8 mouse cellular contexts compared by ENCODE assay signal in genomic region chr2:125505006-125505745, GRCm38 (mm10). TPM values are rescaled to one million over a fixed set of nuclear protein-coding genes. Genes with fewer than 3 reads are reported as not detected.
A peak's percentile ranks its signal among the peaks of the same experiment; 100 is the strongest.
DNase-seq lines count a peak whose midpoint lies in the region; ATAC-seq and TF ChIP-seq lines count a peak whose summit lies in the region.

Gm9913 (plus strand) TSS chr2:125505089.

- H3K9me3 ChIP-seq in hindbrain, embryonic 13.5 days: no peaks in the 10 kb centered on the region
- no peaks in the 10 kb centered on the region for H3K9me3 ChIP-seq in liver, embryonic 12.5 days (replicated peaks)
- H3K9me3 ChIP-seq in neural tube, embryonic 11.5 days (ENCODE audit: control insufficient read depth, low read length): no peaks in the 10 kb centered on the region

- H3K9ac ChIP-seq in hindbrain, embryonic 13.5 days: peak within 1 kb of the TSS; percentile 85
- H3K9ac ChIP-seq in liver, embryonic 12.5 days: peak within 1 kb of the TSS; percentile 31; the same call in 1 of the 2 replicates
- peak within 1 kb of the TSS; percentile 68 for H3K9ac ChIP-seq in neural tube, embryonic 11.5 days (ENCODE audit: low read length)

- no peaks in the 10 kb centered on the region for H3K36me3 ChIP-seq in hindbrain, embryonic 13.5 days
- H3K36me3 ChIP-seq in liver, embryonic 12.5 days: no peaks in the 10 kb centered on the region
- H3K36me3 ChIP-seq in neural tube, embryonic 11.5 days (ENCODE audit: control insufficient read depth, insufficient read depth, low read length): no peaks in the 10 kb centered on the region

- ATAC-seq in hindbrain, embryonic 13.5 days (ENCODE audit: low FRiP score): peak; percentile 66
- ATAC-seq in liver, embryonic 12.5 days: 0 out of 2 replicates have a peak, but pooled peaks have one; percentile 10
- ATAC-seq in neural tube, embryonic 11.5 days (ENCODE audit: insufficient read depth, low FRiP score, low TSS enrichment): peak; percentile 73
- ATAC-seq in monocyte, adult 5-6 weeks (replicated peaks; ENCODE audit: insufficient number of reproducible peaks, low FRiP score, low TSS enrichment, poor library complexity, severe bottlenecking): no peak

- intact Hi-C loops in gastrocnemius, adult 2 months (cut with DNase I): no loop called here

- peak within 1 kb of the TSS; percentile 98 for H3K4me2 ChIP-seq in hindbrain, embryonic 13.5 days
- peak within 1 kb of the TSS; percentile 62 for H3K4me2 ChIP-seq in liver, embryonic 12.5 days
- peak within 1 kb of the TSS; percentile 97 for H3K4me2 ChIP-seq in neural tube, embryonic 11.5 days (ENCODE audit: low read depth)

- TF ChIP-seq POLR2A in brain, embryonic 14.5 days (IDR thresholded peaks at IDR 0.05; ENCODE audit: borderline replicate concordance, extremely low read depth, insufficient read depth, insufficient read length, poor library complexity, severe bottlenecking): no peak

- WGBS in hindbrain, embryonic 13.5 days: under 1% methylated on average over 45 of the region's 45 CpGs
- WGBS in liver, embryonic 12.5 days (ENCODE audit: insufficient replicate concordance): 2% methylated on average over 45 of the region's 45 CpGs
- 1% methylated on average over 44 of the region's 45 CpGs for WGBS in neural tube, embryonic 11.5 days

- H3K4me1 ChIP-seq in hindbrain, embryonic 13.5 days (replicated peaks): peaks cover 16% of the 10 kb centered on the region
- no peaks in the 10 kb centered on the region for H3K4me1 ChIP-seq in liver, embryonic 12.5 days
- no peaks in the 10 kb centered on the region for H3K4me1 ChIP-seq in neural tube, embryonic 11.5 days (ENCODE audit: control insufficient read depth, insufficient read depth, low read length)

- H3K27me3 ChIP-seq in hindbrain, embryonic 13.5 days: peaks cover 18% of the 10 kb centered on the region
- peaks cover 58% of the 10 kb centered on the region for H3K27me3 ChIP-seq in liver, embryonic 12.5 days (replicated peaks)
- H3K27me3 ChIP-seq in neural tube, embryonic 11.5 days (ENCODE audit: control insufficient read depth, insufficient read depth, low read length): 0 out of 2 replicates have a peak, but pooled peaks cover 2% of the 10 kb centered on the region

- peak; percentile 78 for DNase-seq in embryo, embryonic 10 days (ENCODE audit: low spot score)
- DNase-seq in embryo, embryonic 9.5 days (ENCODE audit: extremely low spot score): no peak
- DNase-seq in brain, embryonic 14.5 days (ENCODE audit: low read depth): peak; percentile 68
- peak; percentile 82 for DNase-seq in gastrocnemius, adult 2 months
- DNase-seq in neural tube, embryonic 11.5 days (ENCODE audit: low spot score): peak; percentile 71

- peak within 1 kb of the TSS; percentile 78 for H3K4me3 ChIP-seq in gastrocnemius, adult 2 months
- H3K4me3 ChIP-seq in hindbrain, embryonic 13.5 days: peak within 1 kb of the TSS; percentile 73
- peak within 1 kb of the TSS; percentile 52 for H3K4me3 ChIP-seq in liver, embryonic 12.5 days
- H3K4me3 ChIP-seq in neural tube, embryonic 11.5 days (ENCODE audit: low read depth, low read length): peak within 1 kb of the TSS; percentile 61

- TF ChIP-seq CTCF in brain, embryonic 14.5 days (IDR thresholded peaks at IDR 0.05; ENCODE audit: borderline replicate concordance, extremely low read depth, insufficient read depth, insufficient read length): no peak
- TF ChIP-seq CTCF in gastrocnemius, adult 2 months (IDR thresholded peaks at IDR 0.05): no peak

- H3K27ac ChIP-seq in gastrocnemius, adult 2 months: peak within 1 kb of the TSS; percentile 90
- H3K27ac ChIP-seq in hindbrain, embryonic 13.5 days: peak within 1 kb of the TSS; percentile 68
- no peak within 1 kb of the TSS for H3K27ac ChIP-seq in liver, embryonic 12.5 days
- peak within 1 kb of the TSS; percentile 62 for H3K27ac ChIP-seq in neural tube, embryonic 11.5 days (ENCODE audit: low read depth, low read length)

RNA-seq across cellular contexts. Expression of gene Gm9913, which starts in this region (rescaled TPM):
- polyA plus RNA-seq in brain, embryonic 14.5 days (2012; rRNA removed): 0.09 and 0.10 TPM in 2 replicates
- total RNA-seq in gastrocnemius, adult 2 months (2021): under 1 TPM in 1 of 2 experiments, not detected in 1; 0.08 TPM
- 0.12 and 0.17 TPM in 2 replicates for polyA plus RNA-seq in hindbrain, embryonic 13.5 days (2015; fragmentation: Nextera tagmentation; extraction: Ambion mirVana)
- 0.05 TPM in 1 of 2 replicates, not detected in the other for polyA plus RNA-seq in liver, embryonic 12.5 days (2016; fragmentation: Nextera tagmentation; extraction: Ambion mirVana)
- polyA plus RNA-seq in neural tube, embryonic 11.5 days (2014; fragmentation: Nextera tagmentation; extraction: Ambion mirVana): 0.16 and 0.19 TPM in 2 replicates
- not detected in 3 replicates for total RNA-seq in monocyte, adult 5-6 weeks (2017)

Comparison
In these comparisons a context has a peak if more than half of its experiments do, and no peak if none do; other contexts are left out.
1. Peak in DNase-seq in brain, embryonic 14.5 days; RNA of the gene not detected or under 1 TPM.
2. Peak in DNase-seq, H3K4me3 ChIP-seq and H3K27ac ChIP-seq in gastrocnemius, adult 2 months; RNA of the gene not detected or under 1 TPM.
3. Peak in ATAC-seq, H3K4me3 ChIP-seq, H3K27ac ChIP-seq, H3K9ac ChIP-seq and H3K4me2 ChIP-seq in hindbrain, embryonic 13.5 days; RNA of the gene not detected or under 1 TPM.
4. Peak in ATAC-seq, H3K4me3 ChIP-seq, H3K9ac ChIP-seq and H3K4me2 ChIP-seq in liver, embryonic 12.5 days; RNA of the gene not detected or under 1 TPM.
5. Peak in DNase-seq, ATAC-seq, H3K4me3 ChIP-seq, H3K27ac ChIP-seq, H3K9ac ChIP-seq and H3K4me2 ChIP-seq in neural tube, embryonic 11.5 days; RNA of the gene not detected or under 1 TPM.
6. H3K9ac ChIP-seq: peak in every context shown above with its lines; median percentile 85 in hindbrain, embryonic 13.5 days; 68 in neural tube, embryonic 11.5 days; 31 in liver, embryonic 12.5 days.